Mouse (Mus musculus) limb, embryonic 14.5 days (tissue): Measurements from ENCODE around the gene Fbxo9. TPM values are rescaled to one million over a fixed set of nuclear protein-coding genes. Genes with fewer than 3 reads are reported as not detected.

Source experiments
- ATAC-seq: fragments of 200-750 bp; cut with Nextera tagmentation; 2 replicates; pipeline ENCODE4 v1.8.0; 2017; ENCODE audit warnings: low read depth, moderate number of reproducible peaks, moderate TSS enrichment; ENCODE audit not compliant: low FRiP score
- DNase-seq: peaks from one replicate; pipeline ENCODE4 v3.0.0-alpha.2; 2015; ENCODE audit warnings: low spot score
- H3K27ac ChIP-seq: fragments of 300-500 bp; sonication (generic); replicated peaks from 2 replicates; pipeline ENCODE4 v1.5.1; 2014; ENCODE audit warnings: low read depth, mild to moderate bottlenecking, low read length, moderate library complexity, mixed read lengths
- H3K27me3 ChIP-seq: fragments of 300-500 bp; sonication (generic); 2 replicates; pipeline ENCODE4 v1.6.1; 2014; ENCODE audit warnings: low read length, mixed read lengths; ENCODE audit not compliant: control insufficient read depth, insufficient read depth
- H3K36me3 ChIP-seq: fragments of 300-500 bp; sonication (generic); 2 replicates; pipeline ENCODE4 v1.6.1; 2014; ENCODE audit warnings: mild to moderate bottlenecking, low read length, moderate library complexity, mixed read lengths; ENCODE audit not compliant: control insufficient read depth, insufficient read depth
- H3K4me1 ChIP-seq: fragments of 300-500 bp; sonication (generic); 2 replicates; pipeline ENCODE4 v1.6.1; 2014; ENCODE audit warnings: antibody characterized with exemption, low read length, mixed read lengths; ENCODE audit not compliant: control insufficient read depth, insufficient read depth
- H3K4me2 ChIP-seq: fragments of 300-500 bp; sonication (generic); replicated peaks from 2 replicates; pipeline ENCODE4 v1.6.1; 2014; ENCODE audit warnings: low read depth, mild to moderate bottlenecking, low read length, moderate library complexity; ENCODE audit not compliant: severe bottlenecking
- H3K4me3 ChIP-seq: fragments of 300-500 bp; sonication (generic); replicated peaks from 2 replicates; pipeline ENCODE4 v1.5.1; 2014; ENCODE audit warnings: low read length
- H3K9ac ChIP-seq: fragments of 300-500 bp; sonication (generic); 2 replicates; pipeline ENCODE4 v1.6.1; 2014; ENCODE audit warnings: mild to moderate bottlenecking, low read depth, low read length, moderate library complexity; ENCODE audit not compliant: severe bottlenecking
- H3K9me3 ChIP-seq: fragments of 300-500 bp; sonication (generic); 2 replicates; pipeline ENCODE4 v1.6.1; 2016; ENCODE audit warnings: low read length; ENCODE audit not compliant: control insufficient read depth
- POLR2A ChIP-seq: fragments of 200-500 bp; IDR thresholded peaks from 2 replicates; pipeline ENCODE4 v1.8.0; 2012; ENCODE audit warnings: inconsistent platforms, mild to moderate bottlenecking, moderate library complexity, borderline replicate concordance; ENCODE audit not compliant: insufficient read depth, insufficient read length; ENCODE audit errors: extremely low read depth
- WGBS: fragments of 180-500 bp; shearing (Covaris S2); extraction: QIAGEN DNeasy Blood & Tissue Kit; methylation state at CpG from one replicate; pipeline ENCODE4 v1.1.7; 2014; 5-methylcytosine and 5-hydroxymethylcytosine counted together
- polyA plus RNA-seq, 2 experiments: library from polyadenylated mRNA; depleted of rRNA in 1 of 2; stranded (reverse) in 1 of 2; unstranded in 1 of 2; fragments of >200 nt; fragmentation: Nextera tagmentation in 1 of 2; extraction: Ambion mirVana in 1 of 2; gene quantifications; 2 replicates each; pipeline versions ENCODE4 v1.2.1 to v1.2.3; 2012 to 2014

The Fbxo9 gene
- polyA plus RNA-seq, 2 experiments = 43.6 to 61.4 TPM

DNA sequence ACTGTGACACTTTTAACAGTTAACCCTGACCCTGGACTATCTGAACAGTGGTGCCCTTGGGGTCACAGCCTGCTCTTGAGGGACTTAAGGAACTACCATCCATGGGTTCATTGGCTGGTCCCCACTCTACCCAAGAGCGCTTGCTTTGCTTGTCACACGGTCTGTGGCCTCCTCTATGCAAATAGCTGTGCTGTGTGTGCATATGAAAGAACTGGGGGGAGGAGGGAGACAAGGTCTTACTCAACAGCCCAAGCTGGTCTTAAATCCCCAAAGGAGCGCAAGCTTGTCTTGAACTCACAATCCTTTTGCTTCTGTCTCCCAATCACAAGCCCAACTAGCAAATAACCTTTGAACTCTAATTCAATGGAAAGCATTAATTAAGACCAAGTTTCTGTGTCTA is 54.6 kb downstream of the Fbxo9 start:
- H3K4me2 ChIP-seq = no peak overlapping the region
- H3K4me1 ChIP-seq = no peaks in the 10 kb centered on the region
- no peaks in the 10 kb centered on the region for H3K36me3 ChIP-seq
- 90% methylated on average over 3 of the region's 3 CpGs for WGBS
- ATAC-seq = no peak
- no peak for DNase-seq
- no peak for TF ChIP-seq POLR2A
- H3K9me3 ChIP-seq = no peaks in the 10 kb centered on the region
- H3K27ac ChIP-seq = no peak overlapping the region
- H3K27me3 ChIP-seq = no peaks in the 10 kb centered on the region
- no peak overlapping the region for H3K4me3 ChIP-seq
- no peak overlapping the region for H3K9ac ChIP-seq

DNA sequence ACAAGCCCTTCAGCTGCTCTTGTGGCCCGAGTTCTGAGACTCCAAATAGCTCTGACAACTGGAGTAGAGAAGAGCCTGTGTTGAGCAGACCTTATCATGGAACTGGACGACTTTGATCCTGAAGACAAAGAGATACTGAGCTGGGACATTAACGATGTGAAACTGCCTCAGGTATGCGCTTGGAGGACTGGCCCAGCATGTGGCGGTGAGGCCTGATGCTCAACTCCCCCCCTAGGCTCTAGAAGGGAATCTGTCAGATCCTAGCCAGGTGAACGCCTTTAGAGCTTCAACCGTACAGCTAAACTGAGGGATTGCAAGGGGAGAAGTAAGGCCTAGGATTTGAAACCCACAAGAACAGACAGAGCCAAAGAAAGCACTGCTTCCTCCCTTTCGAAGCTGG is 55.0 kb downstream of the Fbxo9 start:
- Histone ChIP-seq H3K36me3 (no peaks in the 10 kb centered on the region), H3K27ac (no peak overlapping the region), H3K4me1 (no peaks in the 10 kb centered on the region), H3K27me3 (no peaks in the 10 kb centered on the region), H3K9ac (no peak overlapping the region), H3K4me2 (no peak overlapping the region), H3K4me3 (no peak overlapping the region), H3K9me3 (no peaks in the 10 kb centered on the region)
- ATAC-seq (no peak), DNase-seq (no peak)
- 67% methylated on average over 8 of the region's 8 CpGs for WGBS
- no peak for TF ChIP-seq POLR2A

DNA sequence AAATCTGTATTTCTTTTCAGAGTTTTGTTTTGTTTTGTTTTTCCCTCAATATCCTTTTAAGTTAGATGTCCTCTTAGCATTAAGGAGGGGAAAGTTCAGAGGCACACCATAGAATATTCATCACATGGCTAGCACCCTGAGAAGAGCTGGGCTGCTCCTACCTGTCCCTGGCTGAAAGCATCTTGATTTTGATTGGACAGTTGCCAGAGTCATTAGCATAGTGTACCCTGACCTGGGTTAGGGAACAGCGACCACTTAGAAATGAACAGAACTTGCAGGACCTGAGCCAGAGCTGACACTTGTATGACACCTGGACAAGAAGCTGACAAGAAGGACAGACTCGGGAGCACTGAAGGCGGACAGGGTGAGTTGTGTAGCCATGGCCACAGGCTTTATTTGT is 57.2 kb downstream of the Fbxo9 start, which contains the start of gene Gcm1:
TSS of gene Gcm1 (plus strand) at position 248 of the 400 bp plus-strand sequence.
- Histone ChIP-seq H3K4me3 (no peak within 1 kb of the TSS), H3K4me2 (no peak within 1 kb of the TSS), H3K27ac (no peak within 1 kb of the TSS), H3K36me3 (no peaks in the 10 kb centered on the region), H3K27me3 (no peaks in the 10 kb centered on the region), H3K4me1 (no peaks in the 10 kb centered on the region), H3K9me3 (no peaks in the 10 kb centered on the region), H3K9ac (no peak within 1 kb of the TSS)
- ATAC-seq (no peak), DNase-seq (no peak)
- no peak for TF ChIP-seq POLR2A
- WGBS = 44% methylated on average over 3 of the region's 3 CpGs

DNA sequence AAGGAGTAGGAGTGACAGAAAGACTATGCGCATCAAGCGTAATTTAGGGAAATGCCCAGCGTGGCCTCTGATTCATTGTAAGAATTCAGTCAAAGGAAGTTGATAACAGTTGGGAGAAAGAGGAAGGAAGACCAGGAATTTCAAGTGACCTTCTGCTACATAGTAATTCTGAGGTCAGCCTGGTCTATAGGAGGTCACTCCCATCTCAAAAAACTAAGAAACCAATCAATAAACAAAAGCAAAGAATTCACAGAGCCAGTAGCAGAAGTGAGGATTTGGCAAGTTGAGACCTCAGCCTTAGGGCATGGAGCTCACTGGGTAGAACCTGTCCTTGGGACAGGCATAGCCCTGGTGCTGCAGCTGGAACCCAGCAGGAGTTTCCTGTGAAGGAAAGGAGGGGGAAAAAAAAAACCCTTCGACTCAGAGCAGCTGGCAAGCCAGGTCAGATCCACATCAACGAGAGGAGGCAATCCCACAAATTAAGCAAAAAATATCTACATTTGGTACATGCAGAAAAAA is 58.4 kb downstream of the Fbxo9 start:
- ATAC-seq = no peak
- no peak for TF ChIP-seq POLR2A
- WGBS = 40% methylated on average over 5 of the region's 5 CpGs

DNA sequence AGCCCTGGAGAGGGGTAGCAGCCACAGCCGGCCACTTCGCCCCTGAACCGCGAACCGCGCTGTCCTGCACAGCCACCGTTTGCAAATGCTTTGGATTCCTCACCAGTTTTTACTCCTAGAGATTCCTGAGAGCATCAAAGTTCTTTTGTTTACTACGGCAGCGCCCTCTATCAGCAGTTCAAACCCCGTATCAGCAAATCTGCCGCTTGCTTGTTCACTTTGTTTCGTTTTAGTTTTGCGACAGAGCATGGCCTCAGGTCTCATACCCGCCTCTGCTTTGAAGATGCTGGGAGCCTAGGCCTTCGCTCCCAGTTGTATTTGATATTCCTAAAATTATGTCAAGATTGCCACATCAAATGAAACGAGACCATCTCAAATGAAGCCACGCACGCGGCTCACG is 62.1 kb downstream of the Fbxo9 start:
- no peak for ATAC-seq
- H3K4me3 ChIP-seq = no peak overlapping the region
- no peak overlapping the region for H3K27ac ChIP-seq
- H3K9me3 ChIP-seq = no peaks in the 10 kb centered on the region
- DNase-seq = no peak
- no peaks in the 10 kb centered on the region for H3K36me3 ChIP-seq
- H3K9ac ChIP-seq = no peak overlapping the region
- no peaks in the 10 kb centered on the region for H3K27me3 ChIP-seq
- H3K4me1 ChIP-seq = peaks cover 3% of the 10 kb centered on the region; the same call in 1 of the 2 replicates
- H3K4me2 ChIP-seq = no peak overlapping the region
- TF ChIP-seq POLR2A = no peak
- WGBS = 64% methylated on average over 20 of the region's 20 CpGs

More for the DNA sequence above, 58.4 kb downstream of the Fbxo9 start:
- no peaks in the 10 kb centered on the region for H3K4me1 ChIP-seq
- H3K9me3 ChIP-seq = no peaks in the 10 kb centered on the region
- no peak overlapping the region for H3K27ac ChIP-seq
- H3K4me3 ChIP-seq = no peak overlapping the region
- DNase-seq = no peak
- no peaks in the 10 kb centered on the region for H3K36me3 ChIP-seq
- H3K4me2 ChIP-seq = no peak overlapping the region
- H3K9ac ChIP-seq = no peak overlapping the region
- no peaks in the 10 kb centered on the region for H3K27me3 ChIP-seq
